ENCODE assay signal across 12 mouse cellular contexts in genomic region chr10:91208461-91208860, GRCm38 (mm10). TPM values are rescaled to one million over a fixed set of nuclear protein-coding genes. Genes with fewer than 3 reads are reported as not detected.
DNase-seq lines count a peak whose midpoint lies in the region; ATAC-seq and TF ChIP-seq lines count a peak whose summit lies in the region.
"Had no signal": no experiment of that assay in that cellular context is flagged by ENCODE, and none has a peak within 500 bp of the region (broad histone marks: within the 10 kb centered on the region; RNA-seq: fewer than 3 reads in every experiment).

No protein-coding gene starts in this region.

- ATAC-seq in heart, embryonic 11.5 days (replicated peaks; ENCODE audit: insufficient number of reproducible peaks, low FRiP score, low TSS enrichment) = no peak
- ATAC-seq in forebrain, embryonic 16.5 days = peak; percentile 52; the same call in 1 of the 2 replicates
- no peak; the same call in 1 of the 2 replicates for ATAC-seq in limb, embryonic 11.5 days (ENCODE audit: insufficient number of reproducible peaks, low FRiP score, low TSS enrichment, low read depth)
- ATAC-seq: intestine, embryonic 15.5 days had no signal

- H3K9me3 ChIP-seq in heart, embryonic 11.5 days (replicated peaks; ENCODE audit: control insufficient read depth, low read length) = no peaks in the 10 kb centered on the region
- H3K9me3 ChIP-seq in forebrain, embryonic 16.5 days (ENCODE audit: control insufficient read depth, low read length) = no peaks in the 10 kb centered on the region
- no peaks in the 10 kb centered on the region for H3K9me3 ChIP-seq in limb, embryonic 11.5 days (ENCODE audit: control insufficient read depth, low read length)
- H3K9me3 ChIP-seq: intestine, embryonic 15.5 days had no signal

- no peaks in the 10 kb centered on the region for H3K36me3 ChIP-seq in heart, embryonic 11.5 days (ENCODE audit: control insufficient read depth, insufficient read depth, low read length)
- no peaks in the 10 kb centered on the region for H3K36me3 ChIP-seq in forebrain, embryonic 16.5 days (ENCODE audit: control insufficient read depth, insufficient read depth)
- H3K36me3 ChIP-seq in limb, embryonic 11.5 days (ENCODE audit: control insufficient read depth, insufficient read depth, low read length) = no peaks in the 10 kb centered on the region
- H3K36me3 ChIP-seq: intestine, embryonic 15.5 days had no signal

- H3K4me2 ChIP-seq in heart, embryonic 11.5 days = no peak overlapping the region
- no peak overlapping the region for H3K4me2 ChIP-seq in forebrain, embryonic 16.5 days (ENCODE audit: low read length)
- no peak overlapping the region for H3K4me2 ChIP-seq in limb, embryonic 11.5 days (ENCODE audit: low read depth, severe bottlenecking)
- H3K4me2 ChIP-seq: intestine, embryonic 15.5 days; liver, embryonic 11.5 days had no signal

- H3K4me3 ChIP-seq in heart, embryonic 11.5 days (ENCODE audit: low read depth, low read length) = no peak overlapping the region
- H3K4me3 ChIP-seq in forebrain, embryonic 16.5 days (replicated peaks; ENCODE audit: low read length) = no peak overlapping the region
- no peak overlapping the region for H3K4me3 ChIP-seq in limb, embryonic 11.5 days (ENCODE audit: low read depth, low read length)
- H3K4me3 ChIP-seq: intestine, embryonic 15.5 days had no signal

- no peaks in the 10 kb centered on the region for H3K27me3 ChIP-seq in heart, embryonic 11.5 days (ENCODE audit: control insufficient read depth, insufficient read depth, low read length)
- H3K27me3 ChIP-seq in forebrain, embryonic 16.5 days (replicated peaks; ENCODE audit: control insufficient read depth, insufficient read depth, low read length) = no peaks in the 10 kb centered on the region
- no peaks in the 10 kb centered on the region for H3K27me3 ChIP-seq in limb, embryonic 11.5 days (ENCODE audit: control insufficient read depth, insufficient read depth, low read length)
- H3K27me3 ChIP-seq: CH12.LX; intestine, embryonic 15.5 days had no signal

- no peak overlapping the region for H3K27ac ChIP-seq in heart, embryonic 11.5 days (ENCODE audit: low read depth, low read length)
- H3K27ac ChIP-seq in forebrain, embryonic 16.5 days (ENCODE audit: low read length) = no peak overlapping the region
- H3K27ac ChIP-seq in limb, embryonic 11.5 days (replicated peaks; ENCODE audit: low read depth, low read length) = peak overlapping the region; percentile 10; the same call in 1 of the 2 replicates
- H3K27ac ChIP-seq: intestine, embryonic 15.5 days; macrophage had no signal

- no peak for TF ChIP-seq CTCF in brain, embryonic 14.5 days (IDR thresholded peaks at IDR 0.05; ENCODE audit: borderline replicate concordance, extremely low read depth, insufficient read depth, insufficient read length)

- H3K9ac ChIP-seq in heart, embryonic 11.5 days (ENCODE audit: low read depth, low read length) = no peak overlapping the region
- H3K9ac ChIP-seq in forebrain, embryonic 16.5 days (replicated peaks; ENCODE audit: low read depth, low read length) = no peak overlapping the region
- no peak overlapping the region for H3K9ac ChIP-seq in limb, embryonic 11.5 days (ENCODE audit: low read length)
- H3K9ac ChIP-seq: intestine, embryonic 15.5 days had no signal

- no peak for TF ChIP-seq POLR2A in brain, embryonic 14.5 days (IDR thresholded peaks at IDR 0.05; ENCODE audit: borderline replicate concordance, extremely low read depth, insufficient read depth, insufficient read length, poor library complexity, severe bottlenecking)

- DNase-seq in heart, adult 11 months = peak; percentile 94
- peak; percentile 51 for DNase-seq in brain, embryonic 14.5 days (ENCODE audit: low read depth)
- DNase-seq in limb, embryonic 11.5 days (ENCODE audit: low spot score) = no peak
- DNase-seq in urinary bladder, postnatal 25 days (ENCODE audit: low spot score) = no peak
- no peak for DNase-seq in right cerebral cortex, adult 18-20 months
- DNase-seq: retina, postnatal 1 day had no signal

- WGBS in heart, embryonic 11.5 days (ENCODE audit: insufficient replicate concordance) = 60% methylated on average over 9 of the region's 9 CpGs
- 62% methylated on average over 9 of the region's 9 CpGs for WGBS in forebrain, embryonic 16.5 days
- WGBS in limb, embryonic 11.5 days = 57% methylated on average over 9 of the region's 9 CpGs

- no peaks in the 10 kb centered on the region for H3K4me1 ChIP-seq in heart, embryonic 11.5 days (ENCODE audit: control insufficient read depth, insufficient read depth, low read length)
- no peaks in the 10 kb centered on the region; the same call in 1 of the 2 replicates for H3K4me1 ChIP-seq in forebrain, embryonic 16.5 days (replicated peaks; ENCODE audit: control insufficient read depth, insufficient read depth, low read length)
- H3K4me1 ChIP-seq in limb, embryonic 11.5 days (ENCODE audit: control insufficient read depth, insufficient read depth, low read length) = no peaks in the 10 kb centered on the region; the same call in 1 of the 2 replicates

RNA-seq across cellular contexts. Expression of gene Tmpo, which starts 27.3 kb away (rescaled TPM):
- polyA plus RNA-seq in heart, embryonic 11.5 days (2014; fragmentation: Nextera tagmentation; extraction: Ambion mirVana) = 162 and 170 TPM in 2 replicates
- polyA plus RNA-seq in brain, embryonic 14.5 days (2012; rRNA removed) = 177 and 225 TPM in 2 replicates
- 139 and 173 TPM in 2 replicates for polyA plus RNA-seq in forebrain, embryonic 16.5 days (2015; fragmentation: Nextera tagmentation; extraction: Ambion mirVana)
- 359 and 371 TPM in 2 replicates for polyA plus RNA-seq in limb, embryonic 11.5 days (2014; fragmentation: Nextera tagmentation; extraction: Ambion mirVana)

Comparison
In these comparisons a context has a peak if more than half of its experiments do, and no peak if none do; other contexts are left out.
1. DNase-seq: peak in heart, adult 11 months (single experiment) and brain, embryonic 14.5 days (single experiment); none in limb, embryonic 11.5 days (single experiment), urinary bladder, postnatal 25 days (single experiment) and right cerebral cortex, adult 18-20 months (single experiment).